Mouse (Mus musculus) left cerebral cortex, adult 9 months (tissue): Measurements from ENCODE around the gene Rock2.
A peak's percentile ranks its signal among the peaks of the same experiment; 100 is the strongest.

Source experiments
- DNase-seq, 2 experiments: peaks; one replicate each; pipeline ENCODE4 v3.0.0; 2022; ENCODE audit warnings: low spot score in 2 of 2

Rock2 gene

DNA sequence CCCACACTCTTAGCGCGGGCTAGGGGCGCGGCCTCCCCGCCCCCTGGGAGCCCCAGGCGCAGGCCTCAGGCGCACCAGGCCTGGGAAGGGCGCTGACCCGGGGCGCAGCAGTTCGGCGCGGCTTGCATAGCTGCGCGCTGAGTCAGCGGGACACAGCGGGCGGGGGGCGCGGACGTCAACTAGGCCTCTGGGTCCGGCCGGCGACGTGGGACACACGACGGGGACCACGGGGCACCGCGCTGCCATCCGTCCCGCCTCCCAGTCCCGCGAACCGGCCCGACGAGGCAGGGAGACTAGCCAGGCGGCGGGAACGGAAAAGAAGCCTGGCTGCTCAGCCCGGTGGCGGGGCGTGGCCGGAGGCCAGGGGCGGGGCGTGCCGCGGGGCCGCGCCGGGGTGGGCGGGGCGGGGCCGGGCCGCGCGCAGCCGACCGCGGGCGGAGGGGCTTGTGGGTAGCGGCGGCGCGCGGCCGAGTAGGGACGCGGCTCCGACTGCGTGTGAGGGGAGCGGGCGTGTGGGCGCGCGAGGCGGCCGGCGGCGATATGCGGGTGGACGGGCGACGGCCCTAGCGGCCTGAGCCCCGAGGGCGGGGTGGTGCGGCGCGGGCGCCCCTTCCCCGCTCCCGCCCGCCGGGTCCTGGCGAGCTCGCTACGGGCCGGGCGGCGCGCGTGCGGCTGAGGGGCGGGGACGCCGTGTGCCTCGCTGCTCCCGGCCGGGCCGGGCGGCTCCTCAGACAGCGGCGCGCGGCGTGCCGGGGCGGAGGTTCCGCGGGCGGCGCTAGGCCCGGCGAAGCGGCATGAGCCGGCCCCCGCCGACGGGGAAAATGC is at the start of gene Rock2:
Gene Rock2 (plus strand): TSS at position 500 of the 825 bp plus-strand sequence.
- DNase-seq = peak in 1 of 2 experiments; percentile 67

- no peak for DNase-seq
Measured at GRCm38 (mm10) chr12:16847204-16847792, 47.4 kb upstream of the Rock2 start.

- no peak for DNase-seq
Measured at GRCm38 (mm10) chr12:16848501-16848900, 46.2 kb upstream of the Rock2 start.

DNA sequence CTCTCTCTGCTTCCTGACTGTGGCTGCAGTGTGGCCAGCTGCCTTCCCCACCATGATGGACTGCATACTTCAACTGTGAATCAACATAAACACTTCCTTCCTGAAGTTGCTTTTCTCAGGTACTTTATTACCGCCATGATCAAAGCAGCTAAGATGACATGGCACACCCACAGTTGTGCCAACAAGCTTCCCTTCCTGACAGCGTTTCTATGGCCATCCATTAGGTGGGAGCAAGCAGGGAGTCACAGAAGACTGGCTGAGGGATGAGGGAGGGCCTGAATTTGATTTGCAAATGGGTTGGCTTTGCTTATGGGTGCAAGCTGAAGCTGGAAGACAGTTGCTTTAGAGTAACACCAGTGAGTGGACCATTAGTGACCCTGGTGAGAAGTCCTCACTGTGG is 44.9 kb upstream of the Rock2 start:
- no peak for DNase-seq

DNA sequence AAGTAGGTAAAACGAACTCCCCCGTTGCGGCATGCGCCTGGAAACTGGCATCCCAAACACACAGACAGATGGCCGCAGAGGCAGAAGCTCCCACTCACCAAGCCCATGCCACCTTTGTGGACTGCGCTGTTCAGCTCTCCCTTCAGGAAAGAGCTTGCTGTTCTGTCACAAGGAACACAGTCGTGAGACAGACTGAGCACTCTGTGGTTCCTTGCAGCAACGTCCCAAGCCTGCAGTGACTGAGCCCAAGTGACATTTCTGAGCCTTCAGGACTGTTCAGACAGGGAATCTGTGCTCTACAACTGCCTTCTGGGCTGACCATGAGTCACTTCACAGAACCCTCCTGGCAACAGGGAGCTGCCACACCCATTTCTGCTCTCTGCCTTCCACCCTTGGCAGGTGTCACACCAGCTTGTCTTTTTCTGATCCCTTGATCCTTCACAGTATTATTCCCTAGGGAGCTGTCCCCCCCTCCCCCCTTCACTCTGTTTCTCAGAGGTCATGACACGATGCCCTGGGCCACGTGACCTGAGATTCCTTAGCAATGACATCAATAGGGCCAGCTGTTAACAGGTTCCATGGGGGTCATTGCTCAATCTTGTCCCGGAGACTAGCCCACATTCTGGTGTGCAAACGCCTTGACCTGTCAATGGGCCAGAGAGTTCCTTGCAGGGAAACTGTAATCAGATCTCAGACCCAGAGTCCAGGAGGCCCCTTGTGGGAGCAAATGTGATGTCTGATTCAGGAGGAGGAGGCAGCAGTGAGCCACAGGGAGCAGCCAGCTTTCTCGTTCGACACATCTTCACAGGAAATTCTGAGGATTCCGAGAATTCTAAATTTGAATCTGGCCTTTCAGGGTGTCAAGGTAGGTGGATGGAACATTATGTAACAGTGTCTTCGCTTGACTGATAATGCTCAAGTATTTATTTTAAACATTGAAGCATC is 44.0 kb upstream of the Rock2 start:
- DNase-seq = peak in 1 of 2 experiments; percentile 78

DNA sequence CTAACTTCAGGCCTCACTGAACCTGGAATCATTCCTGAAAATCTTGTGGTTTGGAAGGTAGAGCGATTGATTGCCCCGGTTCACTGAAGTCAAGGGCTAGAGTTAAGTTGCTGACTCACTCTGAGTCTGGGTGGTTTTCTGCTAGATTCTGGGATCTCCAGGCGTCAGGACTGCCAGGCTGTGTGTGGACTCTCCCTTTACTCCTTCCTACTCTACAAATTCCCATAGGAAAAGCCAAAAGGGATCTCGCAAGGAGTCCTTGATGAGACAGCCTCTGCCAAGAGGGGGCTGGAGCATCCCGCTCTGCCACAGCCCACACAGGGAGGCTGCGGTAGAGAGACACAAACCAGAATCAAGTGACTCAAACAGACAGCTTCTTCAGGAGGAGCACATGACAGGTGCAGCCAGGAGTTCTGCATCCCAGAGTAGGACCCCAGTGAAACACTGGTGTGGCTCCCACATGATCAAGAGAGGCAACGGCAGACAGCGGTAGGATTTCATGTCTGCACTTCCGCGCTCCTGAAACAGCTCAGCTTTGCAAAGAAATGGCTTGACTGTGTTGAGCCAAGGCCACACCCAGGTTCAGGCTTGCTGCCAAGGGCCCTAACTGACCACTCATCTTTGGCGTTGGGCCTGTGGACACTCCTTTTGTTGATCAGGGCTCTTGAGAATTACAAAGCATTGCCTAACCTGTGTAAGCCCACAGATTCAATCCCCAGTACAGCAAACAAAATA is 41.1 kb upstream of the Rock2 start:
- peak in 1 of 2 experiments; percentile 62 for DNase-seq

- DNase-seq = peak; percentile 90
Measured at GRCm38 (mm10) chr12:16855632-16856305, 38.9 kb upstream of the Rock2 start.

DNA sequence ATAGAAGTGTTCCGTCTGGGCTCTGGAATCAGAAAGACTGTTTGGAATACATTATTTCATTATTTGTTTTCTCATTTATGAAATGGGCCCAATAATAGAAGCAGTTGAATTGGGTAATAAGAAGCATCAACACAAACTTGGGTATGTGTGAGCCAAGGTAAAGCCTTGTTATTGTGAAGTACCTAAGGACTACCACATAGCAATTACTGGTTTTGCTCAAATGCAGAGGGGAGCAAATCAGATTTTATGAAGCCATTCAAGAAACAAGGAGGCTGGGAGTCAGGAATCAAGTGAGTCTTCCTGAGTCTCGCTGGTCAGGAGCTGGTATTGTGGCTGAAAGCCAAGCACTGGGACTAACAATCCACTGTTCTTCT is 38.4 kb upstream of the Rock2 start:
- no peak for DNase-seq

DNA sequence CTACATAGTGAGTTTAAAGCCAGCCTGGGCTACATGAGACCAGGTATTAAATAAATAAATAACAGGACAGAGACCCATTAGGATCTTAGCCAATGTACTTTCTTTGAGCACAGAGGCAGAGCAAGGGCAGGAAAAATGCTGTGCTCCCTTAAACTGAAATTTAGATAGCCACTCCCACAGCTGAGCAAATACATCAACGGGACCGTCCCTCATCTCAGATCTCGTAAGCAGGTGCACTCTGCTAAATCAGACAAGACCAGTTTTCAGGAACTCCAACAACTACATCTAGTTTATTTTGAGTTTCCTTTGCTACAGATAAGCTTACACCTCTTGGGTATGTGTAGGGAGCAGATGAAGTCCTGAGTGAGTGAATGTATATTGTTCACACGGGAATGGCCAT is 36.6 kb upstream of the Rock2 start:
- no peak for DNase-seq

- DNase-seq = no peak
Measured at GRCm38 (mm10) chr12:16859781-16860180, 34.9 kb upstream of the Rock2 start.

DNA sequence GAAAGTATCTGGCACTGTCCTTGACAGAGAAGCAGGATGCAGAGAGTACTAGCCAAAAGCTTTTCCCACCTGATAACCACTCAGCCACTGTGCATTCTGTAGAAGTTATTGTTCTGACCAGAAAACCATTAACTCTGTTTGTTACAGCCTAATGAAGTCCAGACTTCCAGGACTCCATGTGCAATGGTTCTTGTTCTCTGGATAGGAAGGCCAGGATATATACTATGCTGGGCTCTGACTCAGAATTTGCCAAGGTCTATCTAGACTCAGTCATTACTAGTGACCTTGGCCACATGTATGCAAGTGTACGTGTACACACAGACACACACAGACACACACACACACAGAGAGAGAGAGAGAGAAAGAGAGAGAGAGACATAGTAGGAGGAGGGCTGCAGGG is 34.2 kb upstream of the Rock2 start:
- DNase-seq = no peak

DNA sequence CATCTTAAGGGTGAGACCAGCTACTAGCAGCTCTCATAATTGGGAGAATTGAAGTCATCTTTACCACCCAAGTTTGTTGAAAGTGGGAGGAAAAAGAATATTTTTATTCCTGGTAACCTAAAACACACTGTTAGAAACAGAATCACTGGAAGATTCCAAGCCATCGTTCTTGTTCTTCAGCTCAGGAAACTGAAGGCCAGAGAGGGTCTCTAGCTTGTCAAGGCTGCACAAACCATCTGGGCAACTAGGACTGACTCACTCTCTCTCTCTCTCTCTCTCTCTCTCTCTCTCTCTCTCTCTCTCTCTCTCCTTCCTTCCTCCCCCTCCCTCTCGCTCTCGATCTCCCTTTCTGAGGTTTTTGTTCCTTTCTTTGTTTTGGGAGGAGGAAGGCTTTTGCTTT is 33.7 kb upstream of the Rock2 start:
- DNase-seq = no peak

DNA sequence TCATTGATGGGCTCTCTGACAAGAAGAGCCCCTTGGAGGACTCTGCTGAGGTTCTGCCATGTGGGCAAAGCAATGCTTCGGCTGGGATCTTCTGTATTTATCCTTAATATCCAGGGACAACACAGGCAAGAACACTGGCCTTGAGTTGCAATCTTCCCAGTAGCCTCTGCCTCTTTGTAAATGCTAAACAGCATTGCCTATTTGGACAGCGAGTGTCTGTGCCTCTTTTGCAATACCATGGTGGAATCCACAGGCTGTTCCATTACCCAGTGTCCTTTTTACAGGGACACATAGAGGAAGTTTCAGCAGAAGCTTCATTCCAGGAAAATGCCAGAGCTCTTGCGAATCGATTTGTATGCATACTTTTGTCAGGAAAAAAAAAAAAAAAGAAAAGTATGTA is 30.2 kb upstream of the Rock2 start:
- no peak for DNase-seq

DNA sequence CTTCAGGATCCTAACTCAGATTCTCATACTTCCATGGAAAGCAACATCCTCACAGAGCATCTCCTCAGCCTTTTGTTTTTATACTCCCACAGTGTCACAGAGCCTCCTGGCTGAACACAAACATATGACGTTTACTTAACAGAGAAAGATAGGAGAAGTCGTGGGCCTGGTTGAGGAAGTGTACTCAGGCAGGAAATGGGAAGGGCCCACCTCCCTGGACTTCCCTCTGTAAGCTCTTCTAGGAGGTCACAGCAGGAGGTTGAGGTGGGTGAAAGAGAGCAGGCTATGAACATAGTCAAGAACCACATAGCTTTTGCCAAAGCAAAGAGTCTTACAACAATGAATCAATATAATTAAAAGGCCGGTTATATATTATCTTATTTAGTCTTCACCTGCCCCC is 28.8 kb upstream of the Rock2 start:
- no peak for DNase-seq

DNA sequence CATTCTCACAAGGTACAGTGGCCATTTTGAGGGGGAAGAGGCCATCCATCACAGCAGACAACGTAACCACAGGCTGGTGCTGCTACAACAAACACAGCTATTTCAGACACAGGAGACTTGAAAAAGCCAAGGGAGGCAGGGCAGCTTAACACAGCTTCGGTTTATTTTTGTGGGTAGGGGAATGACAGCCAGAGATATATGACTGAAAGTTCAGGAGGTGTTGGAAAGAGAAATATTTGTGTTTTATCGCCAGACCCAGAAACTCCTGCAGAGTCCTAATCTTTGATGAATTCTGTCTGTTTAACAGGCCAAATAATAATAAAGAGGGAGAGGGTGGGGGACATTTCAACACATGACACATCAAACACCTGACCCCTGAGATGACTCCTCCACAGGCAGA is 28.2 kb upstream of the Rock2 start:
- DNase-seq = no peak

DNA sequence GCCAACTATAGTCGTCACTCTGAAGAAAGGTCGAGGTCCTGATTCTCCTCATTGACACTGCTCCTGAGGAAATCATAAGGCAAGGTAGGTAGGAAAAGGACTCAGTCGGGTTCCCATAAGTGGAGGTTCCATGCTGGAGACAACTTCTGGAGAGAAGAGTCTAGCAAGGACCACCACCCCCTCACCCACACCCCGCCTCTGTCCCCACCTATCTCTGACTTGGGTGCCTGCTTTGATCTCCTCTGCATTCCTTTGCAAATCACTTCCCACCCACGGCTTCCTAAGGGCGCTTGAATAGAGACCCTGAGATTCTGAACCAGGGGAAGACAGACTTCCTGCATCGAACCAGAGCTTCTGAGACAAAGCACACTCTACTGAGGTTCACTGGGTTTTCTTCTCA is 27.4 kb upstream of the Rock2 start:
- no peak for DNase-seq

- DNase-seq = no peak
Measured at GRCm38 (mm10) chr12:16868618-16869017, 26.1 kb upstream of the Rock2 start.

- DNase-seq = no peak
Measured at GRCm38 (mm10) chr12:16869091-16869778, 25.5 kb upstream of the Rock2 start.

DNA sequence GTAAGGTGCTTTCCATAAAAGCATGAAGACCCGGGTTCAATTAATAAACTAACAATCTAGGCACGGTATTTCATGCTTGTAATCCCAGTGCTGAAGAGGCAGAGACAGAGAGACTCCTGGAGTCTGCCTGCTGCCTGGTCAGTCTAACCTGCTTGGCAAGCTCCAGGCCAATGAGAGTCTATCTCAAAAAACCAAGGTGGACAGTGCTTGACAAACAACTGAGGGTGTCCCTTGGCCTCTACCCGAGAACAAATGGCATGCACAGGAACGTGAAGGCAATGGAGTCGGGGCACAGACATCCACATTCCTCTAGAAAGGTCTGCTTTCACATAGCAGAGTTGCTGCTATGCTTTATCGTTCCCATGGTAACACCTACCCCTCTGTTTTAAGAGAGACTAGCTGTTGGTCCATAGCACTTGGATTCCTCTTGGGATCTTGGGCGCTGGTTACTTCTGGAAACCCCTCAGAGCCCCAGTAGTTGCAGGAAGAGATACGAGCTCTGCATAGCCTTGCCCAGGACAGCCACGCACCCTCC is 24.8 kb upstream of the Rock2 start:
- DNase-seq = no peak

- no peak for DNase-seq
Measured at GRCm38 (mm10) chr12:16870405-16871068, 24.2 kb upstream of the Rock2 start.
